Mouse (Mus musculus) liver, postnatal 0 days (tissue): ENCODE measurements around the gene Olfr1222.

ENCODE experiments used
- CTCF ChIP-seq: sonication (generic); IDR thresholded peaks from 2 replicates; pipeline ENCODE4 v1.5.1; 2016; ENCODE audit warnings: antibody characterized with exemption, low read depth
- EP300 ChIP-seq: IDR thresholded peaks from 2 replicates; pipeline ENCODE4 v1.6.1; 2016; ENCODE audit warnings: antibody characterized with exemption, low read depth, mild to moderate bottlenecking

DNA sequence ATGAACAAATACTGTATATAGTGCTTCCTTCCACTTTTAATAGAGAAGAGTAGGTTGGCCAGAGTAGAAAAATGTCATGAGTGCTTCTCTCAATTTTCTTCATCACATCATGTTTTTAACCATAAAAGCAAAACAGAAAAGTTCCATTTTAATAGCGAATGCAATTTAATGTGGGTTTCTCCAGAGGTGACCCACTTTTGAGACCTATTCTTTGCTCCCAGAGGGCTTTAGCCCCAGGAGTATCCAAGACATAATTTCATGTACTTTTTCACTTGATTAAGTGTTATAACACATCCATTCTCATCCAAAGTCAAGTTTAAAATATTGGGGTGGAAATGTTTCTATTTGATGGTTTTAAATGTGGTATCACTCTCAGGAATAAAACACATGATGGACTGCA lies 41.7 kb upstream of the Olfr1222 start, which contains the start of gene Olfr1225:
- TF ChIP-seq EP300 (no peak), CTCF (no peak)
